Mouse (Mus musculus) MEL (cell line): ENCODE data around the gene Fgfr2. TPM values are rescaled to one million over a fixed set of nuclear protein-coding genes. Genes with fewer than 3 reads are reported as not detected.

Source experiments
- DNase-seq: peaks from one replicate; pipeline ENCODE4 v3.0.0; 2011; ENCODE audit warnings: low read depth, low spot score
- H3K27ac ChIP-seq: 2 replicates; pipeline ENCODE4 v1.5.1; 2012; ENCODE audit warnings: low read depth, mild to moderate bottlenecking, control low read depth, low read length, moderate library complexity; ENCODE audit not compliant: control insufficient read depth
- H3K27me3 ChIP-seq, 2 experiments: fragments of 150-350 bp in 1 of 2; sonication (generic) in 1 of 2; 2 replicates each; pipeline ENCODE4 v1.6.1; 2012; ENCODE audit warnings: low read length in 2 of 2, mild to moderate bottlenecking in 2 of 2, improper control_type of control experiment in 1 of 2, moderate library complexity in 1 of 2; ENCODE audit not compliant: insufficient read depth in 2 of 2, control insufficient read depth in 1 of 2
- H3K36me3 ChIP-seq, 2 experiments: 2 replicates each; pipeline ENCODE4 v1.6.1; 2012 to 2014; ENCODE audit warnings: low read length in 2 of 2, improper control_type of control experiment in 1 of 2, inconsistent platforms in 1 of 2, mild to moderate bottlenecking in 1 of 2; ENCODE audit not compliant: insufficient read depth in 2 of 2, control insufficient read depth in 1 of 2
- H3K4me1 ChIP-seq, 2 experiments: fragments of 150-350 bp in 1 of 2; sonication (generic) in 1 of 2; 2 replicates each; pipeline ENCODE4 v1.6.1; 2012; ENCODE audit warnings: low read length in 2 of 2, improper control_type of control experiment in 1 of 2, mild to moderate bottlenecking in 1 of 2; ENCODE audit not compliant: insufficient read depth in 2 of 2, control insufficient read depth in 1 of 2
- H3K4me3 ChIP-seq, 2 experiments: fragments of 150-350 bp in 1 of 2; sonication (generic) in 1 of 2; 2 replicates each; pipeline ENCODE4 v1.5.1; 2012; ENCODE audit warnings: low read depth in 2 of 2, low read length in 2 of 2, mild to moderate bottlenecking in 2 of 2, moderate library complexity in 2 of 2, control low read depth in 1 of 2, improper control_type of control experiment in 1 of 2; ENCODE audit not compliant: control insufficient read depth in 1 of 2, insufficient read depth in 1 of 2
- H3K79me2 ChIP-seq: 2 replicates; pipeline ENCODE4 v1.6.1; 2012; ENCODE audit warnings: mild to moderate bottlenecking, low read length, moderate library complexity; ENCODE audit not compliant: control insufficient read depth, poor library complexity, insufficient read depth
- H3K9ac ChIP-seq: 2 replicates; pipeline ENCODE4 v1.6.1; 2012; ENCODE audit warnings: low read depth, mild to moderate bottlenecking, control low read depth, low read length, moderate library complexity; ENCODE audit not compliant: control insufficient read depth, poor library complexity, severe bottlenecking
- H3K9me3 ChIP-seq: fragments of 150-350 bp; sonication (generic); replicated peaks from 2 replicates; pipeline ENCODE4 v1.6.1; 2012; ENCODE audit warnings: mild to moderate bottlenecking, low read length, improper control_type of control experiment, moderate library complexity; ENCODE audit not compliant: insufficient read depth
- CTCF ChIP-seq, 3 experiments: IDR thresholded peaks in 2 of 3; conservative IDR thresholded peaks in 1 of 3; 2 replicates each; pipeline ENCODE4 v1.5.1; 2011 to 2012; ENCODE audit warnings: low read length in 3 of 3, low read depth in 2 of 3, mild to moderate bottlenecking in 2 of 3, improper control_type of control experiment in 1 of 3, inconsistent platforms in 1 of 3, mixed read lengths in 1 of 3, moderate library complexity in 1 of 3; ENCODE audit not compliant: control insufficient read depth in 1 of 3, insufficient read depth in 1 of 3, poor library complexity in 1 of 3, severe bottlenecking in 1 of 3
- E2F4 ChIP-seq: IDR thresholded peaks from 2 replicates; pipeline ENCODE4 v1.6.1; 2011; ENCODE audit warnings: low read depth, low read length, improper control_type of control experiment, borderline replicate concordance
- EP300 ChIP-seq, 2 experiments: IDR thresholded peaks; 2 replicates each; pipeline ENCODE4 v1.6.1; 2011; ENCODE audit warnings: improper control_type of control experiment in 2 of 2, low read length in 2 of 2, low read depth in 1 of 2, mild to moderate bottlenecking in 1 of 2
- ETS1 ChIP-seq: IDR thresholded peaks from 2 replicates; pipeline ENCODE4 v1.6.1; 2012; ENCODE audit warnings: low read depth, mild to moderate bottlenecking, inconsistent platforms, low read length, improper control_type of control experiment, moderate library complexity
- GABPA ChIP-seq: IDR thresholded peaks from 2 replicates; pipeline ENCODE4 v1.6.1; 2012; ENCODE audit warnings: low read depth, mild to moderate bottlenecking, inconsistent platforms, low read length, improper control_type of control experiment, moderate library complexity
- HCFC1 ChIP-seq: IDR thresholded peaks from 2 replicates; pipeline ENCODE4 v1.6.1; 2012; ENCODE audit warnings: low read depth, mild to moderate bottlenecking, inconsistent platforms, low read length, improper control_type of control experiment, moderate library complexity
- JUND ChIP-seq: IDR thresholded peaks from 2 replicates; pipeline ENCODE4 v1.6.1; 2011; ENCODE audit warnings: low read depth, mild to moderate bottlenecking, improper control_type of control experiment, low read length
- KAT2A ChIP-seq: conservative IDR thresholded peaks from 2 replicates; pipeline ENCODE4 v1.6.1; 2012; ENCODE audit warnings: low read depth, low read length, improper control_type of control experiment, inconsistent platforms
- MAX ChIP-seq: IDR thresholded peaks from 2 replicates; pipeline ENCODE4 v1.6.1; 2011; ENCODE audit warnings: low read length, improper control_type of control experiment
- MEF2A ChIP-seq: IDR thresholded peaks from 2 replicates; pipeline ENCODE4 v1.6.1; 2014; ENCODE audit warnings: low read depth, mild to moderate bottlenecking, inconsistent platforms, low read length, improper control_type of control experiment; ENCODE audit not compliant: poor library complexity, insufficient replicate concordance, severe bottlenecking; ENCODE audit errors: extremely low read depth
- MXI1 ChIP-seq: IDR thresholded peaks from 2 replicates; pipeline ENCODE4 v1.6.1; 2011; ENCODE audit warnings: mild to moderate bottlenecking, low read depth, low read length, improper control_type of control experiment
- MYC ChIP-seq: IDR thresholded peaks from 2 replicates; pipeline ENCODE4 v1.6.1; 2011; ENCODE audit warnings: low read depth, mild to moderate bottlenecking, low read length, improper control_type of control experiment, moderate library complexity
- POLR2A ChIP-seq, 2 experiments: IDR thresholded peaks; 2 replicates each; pipeline ENCODE4 v1.6.1; 2011 to 2012; ENCODE audit warnings: low read length in 2 of 2, mild to moderate bottlenecking in 2 of 2, control low read depth in 1 of 2, improper control_type of control experiment in 1 of 2, low read depth in 1 of 2, moderate library complexity in 1 of 2; ENCODE audit not compliant: control insufficient read depth in 1 of 2, insufficient read depth in 1 of 2, poor library complexity in 1 of 2
- POLR2AphosphoS5 ChIP-seq: IDR thresholded peaks from 2 replicates; pipeline ENCODE4 v1.6.1; 2012; ENCODE audit warnings: low read depth, borderline replicate concordance, mild to moderate bottlenecking, inconsistent platforms, low read length, moderate library complexity, mixed read lengths
- RCOR1 ChIP-seq: IDR thresholded peaks from 2 replicates; pipeline ENCODE4 v1.6.1; 2012; ENCODE audit warnings: low read depth, mild to moderate bottlenecking, inconsistent platforms, low read length, improper control_type of control experiment
- SIN3A ChIP-seq: IDR thresholded peaks from 2 replicates; pipeline ENCODE4 v1.6.1; 2012; ENCODE audit warnings: low read length, improper control_type of control experiment, inconsistent platforms
- UBTF ChIP-seq: IDR thresholded peaks from 2 replicates; pipeline ENCODE4 v1.6.1; 2012; ENCODE audit warnings: low read depth, mild to moderate bottlenecking, inconsistent platforms, low read length, improper control_type of control experiment, moderate library complexity, borderline replicate concordance; ENCODE audit not compliant: insufficient read depth
- USF1 ChIP-seq: IDR thresholded peaks from 2 replicates; pipeline ENCODE4 v1.6.1; 2014; ENCODE audit warnings: low read depth, mild to moderate bottlenecking, inconsistent platforms, low read length, improper control_type of control experiment, moderate library complexity
- ZNF384 ChIP-seq: IDR thresholded peaks from 2 replicates; pipeline ENCODE4 v1.6.1; 2012; ENCODE audit warnings: low read depth, mild to moderate bottlenecking, inconsistent platforms, low read length, improper control_type of control experiment
- polyA plus RNA-seq, 2 experiments: library from polyadenylated mRNA; stranded (reverse) in 1 of 2; unstranded in 1 of 2; fragments of >175 nt in 1 of 2; fragments of >200 nt in 1 of 2; gene quantifications; 2 replicates each; pipeline versions ENCODE4 v1.2.1 to v1.2.4; 2012; ENCODE audit warnings: low replicate concordance in 2 of 2, low read depth in 1 of 2; ENCODE audit not compliant: insufficient read length in 2 of 2, insufficient read depth in 1 of 2, missing spikeins in 1 of 2
- total RNA-seq: library from RNA; depleted of rRNA; stranded (reverse); fragments of 300-350 nt; gene quantifications from 2 replicates; pipeline ENCODE4 v1.2.3, GENCODE M21; 2012

Gene Fgfr2
- total and polyA plus RNA-seq, 3 experiments = not detected

- Histone ChIP-seq H3K36me3 (peaks cover 1 to 5% of the 10 kb centered on the region in 2 experiments), H3K4me1 (peaks cover 6% of the 10 kb centered on the region in 2 experiments)
- DNase-seq = no peak
Observed at GRCm38 (mm10) chr7:132760589-132761180, 362.5 kb downstream of the Fgfr2 start.

GRCm38 (mm10) chr7:132759926-132760325 is 363.2 kb downstream of the Fgfr2 start:
- H3K27ac ChIP-seq = no peak overlapping the region
- no peak for TF ChIP-seq CTCF (IDR thresholded peaks at IDR 0.05 in 2 of 3, conservative IDR thresholded peaks at IDR 0.05 in 1 of 3; ENCODE audit: control insufficient read depth in 1 of 3, insufficient read depth in 1 of 3, low read depth in 2 of 3, low read length in 3 of 3, poor library complexity in 1 of 3, severe bottlenecking in 1 of 3)
- no peak for TF ChIP-seq POLR2AphosphoS5
- no peak for TF ChIP-seq JUND
- TF ChIP-seq RCOR1 = no peak
- no peak for TF ChIP-seq KAT2A
- no peak for TF ChIP-seq EP300 (IDR thresholded peaks at IDR 0.05; ENCODE audit: low read depth in 1 of 2, low read length in 2 of 2)
- no peak for TF ChIP-seq ZNF384
- no peak for TF ChIP-seq USF1
- TF ChIP-seq SIN3A = no peak
- TF ChIP-seq MXI1 = no peak
- no peak for TF ChIP-seq ETS1
- no peak for TF ChIP-seq MAX
- no peak for TF ChIP-seq HCFC1
- TF ChIP-seq UBTF = no peak
- TF ChIP-seq E2F4 = no peak
- TF ChIP-seq POLR2A (IDR thresholded peaks at IDR 0.05; ENCODE audit: control insufficient read depth in 1 of 2, insufficient read depth in 1 of 2, low read depth in 1 of 2, low read length in 2 of 2, poor library complexity in 1 of 2) = no peak
- TF ChIP-seq GABPA = no peak
- TF ChIP-seq, all 39 proteins: peak for 0
- Histone ChIP-seq H3K9me3 (no peaks in the 10 kb centered on the region), H3K79me2 (no peaks in the 10 kb centered on the region), H3K9ac (no peak overlapping the region), H3K4me1 (no peaks in the 10 kb centered on the region), H3K36me3 (peaks cover 0 to 1% of the 10 kb centered on the region in 2 experiments; a peak in 2 of 4 replicates), H3K27me3 (no peaks in the 10 kb centered on the region), H3K4me3 (no peak overlapping the region)
- no peak for DNase-seq

More at GRCm38 (mm10) chr7:132760589-132761180, 362.5 kb downstream of the Fgfr2 start:
- TF ChIP-seq MYC (no peak), MEF2A (no peak)
- Histone ChIP-seq H3K79me2 (no peaks in the 10 kb centered on the region), H3K4me3 (no peak overlapping the region), H3K27me3 (no peaks in the 10 kb centered on the region), H3K9me3 (no peaks in the 10 kb centered on the region), H3K27ac (no peak overlapping the region), H3K9ac (no peak overlapping the region)
